Mouse (Mus musculus) hematopoietic stem cell, adult 5-6 weeks (primary cell): ENCODE measurements around the gene Armc12. TPM values are rescaled to one million over a fixed set of nuclear protein-coding genes. Genes with fewer than 3 reads are reported as not detected.
A peak's percentile ranks its signal among the peaks of the same experiment; 100 is the strongest.

Experiments
- ATAC-seq, 2 experiments: fragments of 125-278 bp in 1 of 2; replicated peaks in 1 of 2; 2 replicates each; pipeline ENCODE4 v1.8.0; 2016 to 2017; ENCODE audit warnings: inconsistent platforms in 2 of 2, mild to moderate bottlenecking in 2 of 2, moderate number of reproducible peaks in 2 of 2, low read depth in 1 of 2, moderate TSS enrichment in 1 of 2; ENCODE audit not compliant: low FRiP score in 2 of 2, poor library complexity in 2 of 2, severe bottlenecking in 2 of 2, insufficient read depth in 1 of 2, low TSS enrichment in 1 of 2
- total RNA-seq: library from RNA; stranded (forward); fragments of 172-1452, 232-1000 nt; gene quantifications from 2 replicates; pipeline ENCODE4 v1.2.3, GENCODE M21; 2017

Gene Armc12
- not detected in 2 replicates for total RNA-seq

DNA sequence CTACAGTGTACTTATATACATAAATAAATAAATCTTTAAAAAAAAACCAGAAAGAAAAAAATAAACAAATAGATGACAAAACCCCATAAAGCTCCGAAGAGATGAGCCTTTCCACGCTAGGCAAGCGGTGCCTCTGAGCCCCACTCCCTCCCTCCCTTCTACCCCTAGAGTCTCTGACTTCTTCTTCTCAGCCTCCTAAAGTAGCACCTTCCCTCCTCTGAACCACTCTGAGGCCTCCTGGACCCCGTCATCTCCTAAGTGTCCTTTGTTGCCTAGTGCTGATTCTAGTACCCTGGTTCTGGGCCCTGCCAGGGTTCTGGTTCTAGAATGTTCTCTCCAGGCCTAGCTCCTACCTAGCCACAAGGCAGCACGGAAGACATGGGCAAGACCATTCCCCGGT, at the start of gene Armc12:
TSS of gene Armc12 (plus strand) at position 301 of the 400 bp plus-strand sequence.
- no peak for ATAC-seq

DNA sequence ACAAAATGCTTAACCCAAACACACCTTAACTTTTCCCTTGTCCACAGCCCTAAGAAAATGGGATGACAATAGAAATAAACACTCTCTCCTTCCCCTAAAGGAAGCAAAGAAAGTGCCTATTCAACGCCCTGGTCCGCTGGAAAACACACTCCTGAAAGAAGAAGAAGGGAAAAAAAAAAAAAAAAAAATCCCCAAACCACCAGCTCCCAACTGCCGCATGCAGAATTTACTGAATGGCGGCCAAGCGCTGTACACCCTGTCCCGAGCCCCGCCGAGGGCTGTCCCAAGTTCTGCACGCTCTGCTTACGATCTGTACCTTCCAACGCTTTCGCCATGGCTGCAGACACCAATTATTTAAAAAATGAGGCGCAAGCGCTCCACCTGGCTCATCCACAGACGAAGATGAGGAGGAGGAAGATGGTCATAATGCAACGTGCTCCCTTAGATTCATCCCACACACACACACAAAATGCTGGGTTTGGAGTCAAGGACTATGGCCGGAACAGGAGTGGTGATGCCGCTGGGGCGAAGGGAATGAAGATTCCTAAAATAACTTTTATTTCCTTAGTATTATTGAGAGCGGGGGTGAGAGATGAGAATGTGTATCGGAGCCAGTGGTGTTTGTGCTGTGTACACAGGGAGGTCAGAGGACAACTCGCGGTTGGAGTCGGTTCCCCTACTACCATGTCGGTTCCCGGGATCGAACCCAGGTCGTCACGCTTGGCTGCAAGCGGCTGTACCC, 45.7 kb upstream of the Armc12 start:
- ATAC-seq: no peak; a peak in 1 of 4 replicates

GRCm38 (mm10) chr17:28485446-28485948, 45.1 kb upstream of the Armc12 start:
- ATAC-seq: no peak

DNA sequence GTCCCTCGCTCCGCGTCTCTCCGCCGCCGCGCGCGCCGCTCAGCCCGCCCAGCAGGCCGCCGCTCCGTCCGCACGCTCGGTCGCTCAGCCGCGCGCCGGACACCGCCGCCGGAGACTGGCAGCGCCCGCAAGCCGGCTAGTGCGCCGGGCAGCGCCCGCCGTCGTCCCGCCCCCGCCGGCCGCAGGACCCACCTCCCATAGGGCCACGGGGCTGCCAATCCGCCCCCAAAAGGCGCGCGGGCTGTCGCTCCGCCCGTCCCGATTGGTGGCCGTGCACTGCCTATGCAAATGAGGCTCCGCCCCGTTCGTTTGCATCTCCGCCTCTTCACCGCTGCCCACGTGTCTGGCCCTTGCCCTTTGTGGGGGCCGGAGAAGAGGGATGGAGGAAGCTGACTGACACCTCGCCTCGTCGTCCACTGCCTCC, 44.6 kb upstream of the Armc12 start:
- ATAC-seq: peak; percentile 93 to 98

- no peak for ATAC-seq
Observed at GRCm38 (mm10) chr17:28486720-28487119, 43.9 kb upstream of the Armc12 start.

GRCm38 (mm10) chr17:28487584-28488257, 42.9 kb upstream of the Armc12 start:
- ATAC-seq: no peak

DNA sequence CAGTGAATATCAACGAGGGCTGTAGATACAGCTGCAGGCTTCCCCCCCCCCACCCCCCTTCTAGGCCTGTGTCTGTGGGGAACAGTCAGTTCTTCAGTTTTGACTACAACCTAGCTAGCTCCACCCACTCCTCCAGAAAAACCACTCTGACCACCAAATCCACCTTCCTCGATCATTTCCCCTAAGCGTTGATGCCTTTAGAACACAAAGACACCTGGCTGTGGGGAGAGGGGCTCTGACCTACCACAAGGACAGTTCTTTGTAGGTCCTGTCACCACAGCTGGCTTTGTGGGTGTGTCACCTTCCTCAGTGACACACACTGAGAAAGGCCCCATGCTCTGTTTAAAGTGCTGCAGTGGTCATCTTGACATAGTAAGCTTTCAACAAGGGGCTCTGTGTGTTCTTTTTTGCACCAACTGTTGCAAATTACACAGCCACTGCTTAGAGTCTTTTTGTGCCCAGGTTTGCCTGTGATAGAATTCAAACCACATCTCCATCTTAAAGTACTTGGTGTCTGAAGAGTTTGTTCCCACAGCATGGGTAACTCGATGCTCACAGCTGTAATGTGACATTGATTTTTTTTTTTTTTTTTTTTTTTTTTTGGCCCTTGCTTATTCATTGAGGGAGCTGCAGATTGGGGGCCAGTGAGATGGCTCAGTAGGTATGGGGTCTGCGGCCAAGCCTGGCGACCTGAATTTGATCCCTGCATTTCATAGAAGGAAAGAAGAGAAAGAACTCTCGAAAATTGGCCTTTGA, 42.2 kb upstream of the Armc12 start:
- ATAC-seq: 0 out of 4 replicates have a peak, but pooled peaks of 1 of the 2 experiments have one; percentile 28

DNA sequence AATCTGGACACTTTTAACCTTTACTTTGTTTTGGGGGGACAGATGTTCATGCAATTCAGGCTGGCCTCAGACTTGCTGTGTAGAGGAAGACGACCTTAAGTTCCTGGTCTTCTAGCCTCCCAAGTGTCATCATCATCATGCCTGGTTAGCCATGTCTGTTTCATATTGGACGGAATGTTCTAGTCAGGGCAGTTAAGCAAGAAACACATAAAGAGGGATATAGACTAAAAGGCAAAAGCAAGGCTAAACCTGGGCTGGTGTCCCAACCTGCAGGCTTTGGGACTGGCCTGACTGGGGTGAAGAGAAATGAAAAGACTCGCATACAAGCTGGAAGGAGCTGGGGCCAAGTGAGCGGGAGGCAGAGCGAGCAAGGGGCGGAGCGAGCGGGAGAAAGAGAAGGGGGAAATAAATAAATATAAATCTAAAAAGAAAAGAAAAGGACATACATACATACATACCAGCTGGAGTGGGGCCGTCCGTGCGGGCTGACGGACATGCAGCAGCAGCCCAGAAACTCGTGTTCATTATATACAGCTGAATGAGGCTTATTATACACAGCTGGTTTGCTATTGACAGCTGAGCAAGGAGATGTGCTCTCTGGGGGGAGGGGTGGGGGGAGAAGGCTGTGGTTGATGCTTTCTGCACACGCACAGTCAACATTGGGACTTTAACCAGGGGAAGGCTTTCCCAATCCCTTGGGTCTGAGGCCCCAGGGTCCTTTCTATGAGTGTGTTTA, 39.4 kb upstream of the Armc12 start:
- no peak for ATAC-seq

DNA sequence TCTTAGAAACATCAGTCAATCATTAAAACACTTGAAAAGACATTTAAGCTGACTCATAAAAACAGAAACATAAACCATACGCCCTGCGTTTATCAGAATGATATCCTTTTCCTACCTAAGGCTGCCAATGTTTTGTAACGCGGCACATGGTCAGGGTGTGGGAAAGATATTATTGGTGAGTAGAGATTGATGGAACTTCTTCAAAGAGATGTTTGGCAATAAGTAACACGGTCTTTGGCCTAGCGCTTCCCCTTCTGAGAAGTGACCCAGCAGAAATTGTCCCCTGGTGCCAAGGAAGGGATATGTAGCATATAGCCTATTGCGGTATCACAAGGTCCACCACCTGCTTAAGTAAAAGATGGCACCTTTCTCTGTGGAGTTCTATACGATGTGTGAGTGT, 34.8 kb upstream of the Armc12 start:
- ATAC-seq: no peak

GRCm38 (mm10) chr17:28499190-28499589, 31.4 kb upstream of the Armc12 start:
- ATAC-seq: no peak

DNA sequence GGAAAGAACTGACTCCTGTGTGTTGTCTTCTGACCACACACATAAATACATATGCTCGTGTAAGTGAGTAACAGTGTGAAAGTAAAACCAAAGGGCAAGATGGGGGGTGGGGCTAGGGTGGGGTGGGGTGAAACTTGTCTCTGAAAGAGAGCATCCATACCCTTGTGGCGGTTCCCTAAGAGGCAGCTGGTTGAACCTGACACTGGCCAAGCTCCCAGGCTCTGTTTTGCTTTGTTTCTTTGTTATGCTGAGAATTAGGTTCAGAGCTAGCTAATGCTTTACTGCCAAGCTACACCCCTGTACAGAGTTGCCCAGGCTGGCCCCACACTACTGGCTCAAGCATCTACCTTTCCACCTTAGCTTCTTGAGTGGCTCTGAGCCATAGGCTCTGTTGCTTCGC, 30.1 kb upstream of the Armc12 start:
- no peak for ATAC-seq

- no peak for ATAC-seq
Observed at GRCm38 (mm10) chr17:28502196-28502821, 28.3 kb upstream of the Armc12 start.

DNA sequence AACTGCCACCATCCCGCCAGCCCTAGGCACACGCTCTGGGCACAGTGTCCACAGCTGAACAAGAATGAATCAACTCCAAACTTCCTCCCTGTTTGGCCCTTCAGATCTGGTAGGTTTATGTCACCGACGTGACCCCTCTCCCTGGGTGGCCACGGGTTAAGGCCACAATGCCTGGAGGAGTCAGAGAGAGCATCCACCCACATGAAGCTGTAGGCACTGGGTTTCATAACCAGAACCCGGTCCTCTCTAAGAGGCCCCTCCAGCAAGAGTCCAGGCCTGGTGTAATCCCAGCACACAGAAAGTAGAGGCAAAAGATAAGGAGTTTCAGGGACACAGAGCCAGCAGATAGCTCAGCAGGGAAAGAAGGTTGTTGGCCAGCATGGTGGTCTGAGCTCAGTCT, 26.4 kb upstream of the Armc12 start:
- ATAC-seq: no peak

DNA sequence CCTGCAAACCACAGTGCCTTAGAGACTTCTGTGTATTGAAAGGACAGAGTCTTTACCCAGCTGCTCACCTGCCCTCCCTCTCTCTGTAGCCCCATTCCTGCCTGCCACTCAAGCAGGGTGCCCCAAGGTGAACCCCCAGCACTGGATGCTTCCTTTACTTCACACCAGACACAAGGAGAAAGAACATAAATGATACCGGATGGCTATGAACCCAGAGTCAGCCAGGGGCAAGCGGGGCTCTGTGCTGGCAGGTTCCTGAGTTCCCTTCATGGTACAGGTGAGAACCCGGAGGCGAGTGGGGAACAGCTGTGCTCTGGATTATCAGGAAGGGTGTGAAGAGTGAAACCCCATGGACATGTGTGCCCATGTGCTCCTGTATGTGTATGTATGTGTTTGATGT, 25.0 kb upstream of the Armc12 start:
- no peak for ATAC-seq

- no peak for ATAC-seq
Observed at GRCm38 (mm10) chr17:28506895-28507294, 23.7 kb upstream of the Armc12 start.

GRCm38 (mm10) chr17:28507496-28507895, 23.1 kb upstream of the Armc12 start:
- no peak for ATAC-seq
